Mouse (Mus musculus): ENCODE results near the gene Lgi4. TPM values are rescaled to one million over a fixed set of nuclear protein-coding genes. Genes with fewer than 3 reads are reported as not detected.

Lgi4 gene
- polyA plus RNA-seq, 1 experiment from 2014 or later = 0.78 TPM

DNA sequence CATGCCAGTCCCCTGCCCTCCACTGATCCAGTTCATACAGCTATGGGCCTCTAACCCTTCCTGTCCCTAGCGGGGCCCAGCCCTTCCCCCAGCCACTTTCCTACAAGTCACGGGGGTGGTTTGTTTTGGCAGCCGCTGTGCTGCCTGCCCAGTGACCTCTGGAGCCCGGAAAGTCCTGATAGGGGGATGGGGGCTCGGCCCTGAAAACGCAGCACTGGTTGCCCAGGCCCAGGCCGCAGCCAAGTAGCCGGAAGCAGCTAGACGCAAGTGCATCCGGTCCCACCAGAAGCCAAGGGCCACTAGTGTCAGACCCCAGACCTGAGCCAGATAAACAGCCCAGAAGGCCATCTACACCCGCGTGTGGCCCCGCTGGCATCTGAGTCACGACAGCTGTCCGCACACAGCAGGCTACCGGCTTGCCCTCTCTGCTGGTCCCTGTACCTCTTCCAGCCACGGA is 56.5 kb downstream of the Lgi4 start:
- H3K27ac ChIP-seq (ENCODE audit: low read length) = peak overlapping the region; percentile 63; the same call in 1 of the 2 replicates
- H3K27me3 ChIP-seq (ENCODE audit: control insufficient read depth, insufficient read depth, low read length) = no peaks in the 10 kb centered on the region
- peaks cover 10% of the 10 kb centered on the region; the same call in 1 of the 2 replicates for H3K4me1 ChIP-seq (ENCODE audit: control insufficient read depth, insufficient read depth, low read length)
- no peak overlapping the region for H3K9ac ChIP-seq (replicated peaks; ENCODE audit: low read depth, low read length)
- peak; percentile 42 for ATAC-seq (ENCODE audit: insufficient number of reproducible peaks, insufficient read depth, low FRiP score, low read depth)
- 19% methylated on average over 17 of the region's 17 CpGs for WGBS
- H3K36me3 ChIP-seq (ENCODE audit: control insufficient read depth, insufficient read depth, low read length) = no peaks in the 10 kb centered on the region
- H3K9me3 ChIP-seq (ENCODE audit: control insufficient read depth, low read depth, low read length) = no peaks in the 10 kb centered on the region
- no peak overlapping the region for H3K4me3 ChIP-seq (ENCODE audit: low read depth, low read length)
- peak overlapping the region; percentile 37; the same call in 1 of the 2 replicates for H3K4me2 ChIP-seq (replicated peaks; ENCODE audit: low read depth, low read length)

DNA sequence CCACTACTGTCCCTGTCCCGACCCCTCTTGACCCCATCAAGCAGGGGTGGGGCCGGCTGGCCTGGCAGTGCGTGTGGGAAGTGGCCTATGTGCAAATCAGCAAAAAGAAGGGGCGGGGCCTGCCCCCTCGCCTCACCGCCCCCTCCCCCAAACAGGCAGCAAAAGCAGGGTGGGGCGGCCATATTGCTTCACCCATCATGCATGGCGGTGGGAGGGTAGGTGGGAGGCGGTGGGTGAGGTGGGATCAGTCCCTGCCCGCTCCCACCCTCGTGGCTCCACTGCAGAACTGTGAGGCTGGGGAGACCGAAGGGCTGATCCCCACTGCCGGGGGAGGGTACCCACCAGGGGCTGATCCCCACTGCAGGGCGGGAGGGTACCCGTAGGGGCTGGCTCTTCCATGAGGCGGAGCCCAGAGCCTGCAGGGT is 57.6 kb downstream of the Lgi4 start:
- Histone ChIP-seq H3K4me1 (ENCODE audit: control insufficient read depth, insufficient read depth, low read length) (0 out of 2 replicates have a peak, but pooled peaks cover 6% of the 10 kb centered on the region), H3K27ac (ENCODE audit: low read length) (no peak overlapping the region), H3K9me3 (ENCODE audit: control insufficient read depth, low read depth, low read length) (no peaks in the 10 kb centered on the region), H3K9ac (replicated peaks; ENCODE audit: low read depth, low read length) (no peak overlapping the region), H3K4me2 (replicated peaks; ENCODE audit: low read depth, low read length) (no peak overlapping the region), H3K4me3 (ENCODE audit: low read depth, low read length) (no peak overlapping the region), H3K36me3 (ENCODE audit: control insufficient read depth, insufficient read depth, low read length) (no peaks in the 10 kb centered on the region), H3K27me3 (ENCODE audit: control insufficient read depth, insufficient read depth, low read length) (no peaks in the 10 kb centered on the region)
- WGBS = 46% methylated on average over 15 of the region's 16 CpGs
- no peak for ATAC-seq (ENCODE audit: insufficient number of reproducible peaks, insufficient read depth, low FRiP score, low read depth)

DNA sequence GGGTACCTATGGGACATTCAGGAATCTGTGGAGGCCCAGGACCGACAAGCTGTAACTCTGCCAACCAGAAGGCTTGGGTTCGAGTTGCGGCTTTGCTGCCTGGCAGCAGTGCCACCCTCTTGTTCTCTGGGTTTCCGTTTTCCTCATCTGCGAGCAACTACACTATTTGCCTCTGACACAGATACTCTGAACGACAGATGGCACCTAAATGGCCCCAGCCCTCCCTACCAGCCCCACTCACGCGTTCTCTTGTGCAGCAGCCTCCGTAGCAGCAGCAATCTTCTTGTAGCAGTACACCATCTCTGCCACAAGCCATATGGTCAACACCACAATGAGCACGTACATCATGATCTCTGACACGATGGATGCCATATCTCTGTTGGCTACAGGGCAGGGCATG is 58.3 kb downstream of the Lgi4 start:
- Histone ChIP-seq H3K36me3 (ENCODE audit: control insufficient read depth, insufficient read depth, low read length) (no peaks in the 10 kb centered on the region), H3K27me3 (ENCODE audit: control insufficient read depth, insufficient read depth, low read length) (no peaks in the 10 kb centered on the region), H3K4me3 (ENCODE audit: low read depth, low read length) (no peak overlapping the region), H3K9ac (replicated peaks; ENCODE audit: low read depth, low read length) (no peak overlapping the region), H3K27ac (ENCODE audit: low read length) (no peak overlapping the region), H3K4me1 (ENCODE audit: control insufficient read depth, insufficient read depth, low read length) (0 out of 2 replicates have a peak, but pooled peaks cover 6% of the 10 kb centered on the region), H3K4me2 (replicated peaks; ENCODE audit: low read depth, low read length) (no peak overlapping the region), H3K9me3 (ENCODE audit: control insufficient read depth, low read depth, low read length) (no peaks in the 10 kb centered on the region)
- no peak for ATAC-seq (ENCODE audit: insufficient number of reproducible peaks, insufficient read depth, low FRiP score, low read depth)
- 89% methylated on average over 11 of the region's 11 CpGs for WGBS

DNA sequence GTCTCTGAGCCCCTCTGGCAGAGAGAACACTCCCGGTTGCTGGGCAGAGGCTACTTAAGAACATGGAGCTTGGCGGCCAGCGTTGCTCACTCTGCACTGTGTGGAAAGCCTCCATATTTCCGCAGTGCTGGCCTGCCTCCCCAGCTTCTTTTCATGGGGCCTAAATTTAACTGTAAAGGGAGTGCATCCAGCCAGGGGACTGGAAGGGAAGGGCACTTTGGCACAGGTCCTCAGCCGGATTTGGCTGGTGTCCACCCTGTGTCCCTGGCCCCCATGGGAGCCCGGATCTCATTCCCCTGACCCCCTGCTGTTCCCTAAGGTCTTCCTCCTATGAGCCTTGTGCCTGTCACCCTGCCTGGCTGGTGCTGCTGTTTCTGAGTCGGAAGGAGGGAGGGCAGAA is 59.3 kb downstream of the Lgi4 start:
- no peak overlapping the region for H3K4me2 ChIP-seq (replicated peaks; ENCODE audit: low read depth, low read length)

DNA sequence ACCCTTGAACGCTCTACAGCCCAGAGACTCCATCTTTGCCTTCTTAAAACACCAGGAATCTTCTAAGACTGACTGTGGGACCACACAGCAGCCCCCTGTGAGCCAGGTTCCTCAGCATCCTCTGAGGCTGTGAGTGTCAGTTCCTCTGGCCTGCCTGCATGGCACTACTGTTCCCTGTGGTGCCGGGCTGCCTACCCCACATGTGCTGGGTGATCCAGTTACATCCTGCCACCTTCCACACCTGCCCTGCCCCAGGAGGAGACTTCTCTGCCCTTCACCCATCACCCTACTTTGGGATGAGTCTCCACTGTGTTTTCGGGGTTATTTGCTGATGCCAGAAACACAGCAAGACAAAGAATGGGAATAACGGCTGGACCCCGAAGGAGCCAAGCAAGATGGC is 60.4 kb downstream of the Lgi4 start:
- Histone ChIP-seq H3K4me3 (ENCODE audit: low read depth, low read length) (no peak overlapping the region), H3K4me1 (ENCODE audit: control insufficient read depth, insufficient read depth, low read length) (0 out of 2 replicates have a peak, but pooled peaks cover 6% of the 10 kb centered on the region), H3K9me3 (ENCODE audit: control insufficient read depth, low read depth, low read length) (no peaks in the 10 kb centered on the region), H3K36me3 (ENCODE audit: control insufficient read depth, insufficient read depth, low read length) (no peaks in the 10 kb centered on the region), H3K27ac (ENCODE audit: low read length) (no peak overlapping the region), H3K4me2 (replicated peaks; ENCODE audit: low read depth, low read length) (no peak overlapping the region), H3K27me3 (ENCODE audit: control insufficient read depth, insufficient read depth, low read length) (no peaks in the 10 kb centered on the region), H3K9ac (replicated peaks; ENCODE audit: low read depth, low read length) (no peak overlapping the region)
- ATAC-seq (ENCODE audit: insufficient number of reproducible peaks, insufficient read depth, low FRiP score, low read depth) = no peak
- WGBS = 88% methylated on average over 5 of the region's 5 CpGs

More for the DNA sequence above, 59.3 kb downstream of the Lgi4 start:
- no peaks in the 10 kb centered on the region for H3K36me3 ChIP-seq (ENCODE audit: control insufficient read depth, insufficient read depth, low read length)
- H3K4me3 ChIP-seq (ENCODE audit: low read depth, low read length) = no peak overlapping the region
- no peaks in the 10 kb centered on the region for H3K9me3 ChIP-seq (ENCODE audit: control insufficient read depth, low read depth, low read length)
- ATAC-seq (ENCODE audit: insufficient number of reproducible peaks, insufficient read depth, low FRiP score, low read depth) = no peak
- 82% methylated on average over 7 of the region's 7 CpGs for WGBS
- no peak overlapping the region for H3K27ac ChIP-seq (ENCODE audit: low read length)
- H3K27me3 ChIP-seq (ENCODE audit: control insufficient read depth, insufficient read depth, low read length) = no peaks in the 10 kb centered on the region
- H3K9ac ChIP-seq (replicated peaks; ENCODE audit: low read depth, low read length) = no peak overlapping the region
- H3K4me1 ChIP-seq (ENCODE audit: control insufficient read depth, insufficient read depth, low read length) = 0 out of 2 replicates have a peak, but pooled peaks cover 6% of the 10 kb centered on the region

Small RNAs within 50 kb of the gene (microRNA-seq; reads per million reads assigned to microRNA genes)
- gene Mir7050 = not detected

Other genes starting within 250 kb of the Lgi4 start
- 0.55 and 3.4 TPM in 2 replicates for gene Ffar2, start 235.6 kb upstream of the Lgi4 start, polyA plus RNA-seq (2014; fragmentation: Nextera tagmentation; extraction: Ambion mirVana)
- gene Ffar3, start 203.2 kb upstream of the Lgi4 start, polyA plus RNA-seq (2014; fragmentation: Nextera tagmentation; extraction: Ambion mirVana) = 0.41 TPM in 1 of 2 replicates, not detected in the other
- gene Ffar1, start 197.8 kb upstream of the Lgi4 start, polyA plus RNA-seq (2014; fragmentation: Nextera tagmentation; extraction: Ambion mirVana) = not detected in 2 replicates
- gene Cd22, start 179.0 kb upstream of the Lgi4 start, polyA plus RNA-seq (2014; fragmentation: Nextera tagmentation; extraction: Ambion mirVana) = 0.35 and 0.80 TPM in 2 replicates
- gene Mag, start 144.5 kb upstream of the Lgi4 start, polyA plus RNA-seq (2014; fragmentation: Nextera tagmentation; extraction: Ambion mirVana) = 0.10 and 0.74 TPM in 2 replicates
- not detected in 2 replicates for gene Hamp2, start 134.7 kb upstream of the Lgi4 start, polyA plus RNA-seq (2014; fragmentation: Nextera tagmentation; extraction: Ambion mirVana)
- not detected in 2 replicates for gene Hamp, start 115.3 kb upstream of the Lgi4 start, polyA plus RNA-seq (2014; fragmentation: Nextera tagmentation; extraction: Ambion mirVana)
- gene Usf2, start 102.5 kb upstream of the Lgi4 start, polyA plus RNA-seq (2014; fragmentation: Nextera tagmentation; extraction: Ambion mirVana) = 21.4 and 29.1 TPM in 2 replicates
- gene Lsr, start 85.9 kb upstream of the Lgi4 start, polyA plus RNA-seq (2014; fragmentation: Nextera tagmentation; extraction: Ambion mirVana) = 70.5 and 79.5 TPM in 2 replicates
- 6.4 and 7.1 TPM in 2 replicates for gene Fam187b, start 85.6 kb upstream of the Lgi4 start, polyA plus RNA-seq (2014; fragmentation: Nextera tagmentation; extraction: Ambion mirVana)
- gene Fxyd5, start 16.9 kb upstream of the Lgi4 start, polyA plus RNA-seq (2014; fragmentation: Nextera tagmentation; extraction: Ambion mirVana) = 19.9 and 20.2 TPM in 2 replicates
- 35.7 and 42.2 TPM in 2 replicates for gene Fxyd7, start 7.9 kb upstream of the Lgi4 start, polyA plus RNA-seq (2014; fragmentation: Nextera tagmentation; extraction: Ambion mirVana)
- gene Fxyd1, start 2.1 kb upstream of the Lgi4 start, polyA plus RNA-seq (2014; fragmentation: Nextera tagmentation; extraction: Ambion mirVana) = 86.7 and 99.3 TPM in 2 replicates
- 458 and 479 TPM in 2 replicates for gene Fxyd3, start 17.4 kb downstream of the Lgi4 start, polyA plus RNA-seq (2014; fragmentation: Nextera tagmentation; extraction: Ambion mirVana)
- gene Hpn, start 55.9 kb downstream of the Lgi4 start, polyA plus RNA-seq (2014; fragmentation: Nextera tagmentation; extraction: Ambion mirVana) = 23.0 TPM in 2 replicates
- gene Scn1b, start 67.7 kb downstream of the Lgi4 start, polyA plus RNA-seq (2014; fragmentation: Nextera tagmentation; extraction: Ambion mirVana) = 1.2 and 1.4 TPM in 2 replicates
- 62.1 and 63.1 TPM in 2 replicates for gene Gramd1a, start 96.6 kb downstream of the Lgi4 start, polyA plus RNA-seq (2014; fragmentation: Nextera tagmentation; extraction: Ambion mirVana)
- not detected in 2 replicates for gene Scgb2b2, start 231.2 kb downstream of the Lgi4 start, polyA plus RNA-seq (2014; fragmentation: Nextera tagmentation; extraction: Ambion mirVana)
- gene Scgb1b2, start 232.5 kb downstream of the Lgi4 start, polyA plus RNA-seq (2014; fragmentation: Nextera tagmentation; extraction: Ambion mirVana) = not detected in 2 replicates

All from stomach, embryonic 14.5 days (tissue).